Mouse (Mus musculus) lung, adult 2 months (tissue): ENCODE results near the gene Thbs4.

Experiments used
- CTCF ChIP-seq: fragments of 200-500 bp; IDR thresholded peaks from 2 replicates; pipeline ENCODE4 v1.5.1; 2011; ENCODE audit warnings: mild to moderate bottlenecking, low read length, control low read depth; ENCODE audit not compliant: insufficient read depth
- POLR2A ChIP-seq: fragments of 200-500 bp; IDR thresholded peaks from 2 replicates; pipeline ENCODE4 v1.6.1; 2011; ENCODE audit warnings: low read depth, mild to moderate bottlenecking, control low read depth, low read length, borderline replicate concordance; ENCODE audit errors: extremely low read depth

DNA sequence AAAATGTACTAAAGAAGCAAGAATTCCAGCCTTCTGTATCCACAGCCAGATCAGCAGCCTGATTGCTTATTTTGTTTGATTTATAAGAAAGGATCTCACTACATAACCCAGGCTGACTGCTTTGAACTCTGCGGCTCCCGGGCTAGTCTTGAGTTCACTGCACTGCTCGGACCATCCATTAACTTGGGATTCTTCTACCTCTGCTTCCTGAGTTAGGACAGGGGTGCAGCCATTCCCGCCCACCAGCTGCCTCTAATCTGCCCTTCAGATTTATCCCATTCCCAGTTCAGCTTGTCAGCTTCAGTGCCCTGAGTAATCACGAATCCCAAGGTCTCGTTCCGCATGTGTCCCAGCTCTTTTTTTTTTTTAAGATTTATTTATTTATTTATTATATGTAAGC, 90.4 kb downstream of the Thbs4 start:
- TF ChIP-seq POLR2A (no peak), CTCF (no peak)
